Mouse (Mus musculus) intestine, embryonic 14.5 days (tissue): ENCODE measurements around the gene Hip1r. TPM values are rescaled to one million over a fixed set of nuclear protein-coding genes. Genes with fewer than 3 reads are reported as not detected.
A peak's percentile ranks its signal among the peaks of the same experiment; 100 is the strongest.

Experiments
- ATAC-seq: fragments of 200-750 bp; cut with Nextera tagmentation; replicated peaks from 2 replicates; pipeline ENCODE4 v1.8.0; 2017; ENCODE audit warnings: low read depth, moderate number of reproducible peaks, moderate TSS enrichment, moderate library complexity; ENCODE audit not compliant: low FRiP score, low TSS enrichment
- DNase-seq: peaks from one replicate; pipeline ENCODE4 v3.0.0-alpha.2; 2018; ENCODE audit warnings: low spot score
- H3K27ac ChIP-seq: fragments of 300-500 bp; sonication (generic); 2 replicates; pipeline ENCODE4 v1.5.1; 2014; ENCODE audit warnings: low read depth, mild to moderate bottlenecking, control low read depth
- H3K27me3 ChIP-seq: fragments of 300-500 bp; sonication (generic); replicated peaks from 2 replicates; pipeline ENCODE4 v1.6.1; 2014; ENCODE audit warnings: low read length, control low read depth; ENCODE audit not compliant: control insufficient read depth, insufficient read depth
- H3K36me3 ChIP-seq: fragments of 300-500 bp; sonication (generic); 2 replicates; pipeline ENCODE4 v1.6.1; 2014; ENCODE audit warnings: low read length, control low read depth; ENCODE audit not compliant: control insufficient read depth, insufficient read depth
- H3K4me1 ChIP-seq: fragments of 300-500 bp; sonication (generic); replicated peaks from 2 replicates; pipeline ENCODE4 v1.6.1; 2014; ENCODE audit warnings: low read length, control low read depth, mixed read lengths; ENCODE audit not compliant: control insufficient read depth, insufficient read depth
- H3K4me2 ChIP-seq: fragments of 300-500 bp; sonication (generic); 2 replicates; pipeline ENCODE4 v1.6.1; 2014; ENCODE audit warnings: low read length
- H3K4me3 ChIP-seq: fragments of 300-500 bp; sonication (generic); 2 replicates; pipeline ENCODE4 v1.5.1; 2014; ENCODE audit warnings: low read depth, low read length, control low read depth, mixed read lengths
- H3K9ac ChIP-seq: fragments of 300-500 bp; sonication (generic); 2 replicates; pipeline ENCODE4 v1.6.1; 2014; ENCODE audit warnings: mild to moderate bottlenecking, low read length
- H3K9me3 ChIP-seq: fragments of 300-500 bp; sonication (generic); 2 replicates; pipeline ENCODE4 v1.6.1; 2016; ENCODE audit warnings: low read length, control low read depth; ENCODE audit not compliant: control insufficient read depth
- WGBS: fragments of 180-500 bp; shearing (Covaris S2); extraction: QIAGEN DNeasy Blood & Tissue Kit; methylation state at CpG from one replicate; pipeline ENCODE4 v1.1.7; 2014; 5-methylcytosine and 5-hydroxymethylcytosine counted together
- polyA plus RNA-seq: library from polyadenylated mRNA; unstranded; fragments of >200 nt; fragmentation: Nextera tagmentation; extraction: Ambion mirVana; gene quantifications from 2 replicates; pipeline ENCODE4 v1.2.1, GENCODE M21; 2014

The Hip1r gene
- polyA plus RNA-seq, 1 experiment from 2014 or later: 17.5 TPM

DNA sequence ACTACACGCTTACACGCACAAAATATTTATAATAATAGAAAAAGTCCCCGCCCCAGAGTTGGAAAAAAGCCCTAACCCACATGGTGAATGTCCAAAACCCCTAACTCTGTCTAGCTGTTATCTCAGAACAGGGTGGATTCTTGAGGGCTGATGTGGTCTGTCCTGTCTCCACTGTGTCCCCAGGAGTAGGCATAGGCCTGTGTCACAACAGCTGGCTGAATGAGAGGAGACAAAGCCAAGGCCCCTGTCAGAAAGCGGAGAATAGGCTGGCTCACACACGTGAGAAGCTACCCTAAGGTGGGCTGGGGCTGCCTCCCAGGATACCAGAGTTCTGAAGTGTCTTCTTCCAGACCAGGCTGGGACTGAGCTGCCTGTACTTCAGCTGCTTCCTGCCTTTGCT is 4.7 kb downstream of the Hip1r start:
- Histone ChIP-seq H3K4me2 (0 out of 2 replicates have a peak overlapping the region, but pooled peaks have one; percentile 11), H3K4me3 (no peak overlapping the region), H3K27me3 (peaks cover 17% of the 10 kb centered on the region), H3K4me1 (no peaks in the 10 kb centered on the region; the same call in 1 of the 2 replicates), H3K36me3 (no peaks in the 10 kb centered on the region), H3K27ac (no peak overlapping the region; the same call in 1 of the 2 replicates), H3K9me3 (no peaks in the 10 kb centered on the region), H3K9ac (no peak overlapping the region)
- ATAC-seq: no peak
- no peak for DNase-seq
- WGBS: 77% methylated on average over 5 of the region's 5 CpGs

- WGBS: 74% methylated on average over 18 of the region's 18 CpGs
- no peak for DNase-seq
- Histone ChIP-seq H3K36me3 (no peaks in the 10 kb centered on the region), H3K9me3 (no peaks in the 10 kb centered on the region), H3K9ac (no peak overlapping the region), H3K4me1 (no peaks in the 10 kb centered on the region; the same call in 1 of the 2 replicates), H3K27me3 (peaks cover 11% of the 10 kb centered on the region), H3K4me3 (no peak overlapping the region), H3K4me2 (no peak overlapping the region), H3K27ac (no peak overlapping the region)
- no peak for ATAC-seq
These were observed 6.0 kb downstream of the Hip1r start for GRCm38 (mm10) chr5:123979221-123979979.

- 61% methylated on average over 4 of the region's 4 CpGs for WGBS
- no peak for ATAC-seq
These were observed 6.5 kb downstream of the Hip1r start for GRCm38 (mm10) chr5:123979980-123980369.

GRCm38 (mm10) chr5:123980521-123981249 is 7.3 kb downstream of the Hip1r start:
- Histone ChIP-seq H3K27me3 (no peaks in the 10 kb centered on the region), H3K4me1 (no peaks in the 10 kb centered on the region; the same call in 1 of the 2 replicates), H3K4me3 (no peak overlapping the region), H3K27ac (no peak overlapping the region), H3K9me3 (no peaks in the 10 kb centered on the region), H3K9ac (no peak overlapping the region), H3K4me2 (no peak overlapping the region), H3K36me3 (no peaks in the 10 kb centered on the region)
- 74% methylated on average over 9 of the region's 9 CpGs for WGBS
- DNase-seq: no peak
- no peak for ATAC-seq

More at GRCm38 (mm10) chr5:123979980-123980369, 6.5 kb downstream of the Hip1r start:
- Histone ChIP-seq H3K9ac (no peak overlapping the region), H3K4me2 (no peak overlapping the region), H3K4me1 (no peaks in the 10 kb centered on the region; the same call in 1 of the 2 replicates), H3K36me3 (no peaks in the 10 kb centered on the region), H3K4me3 (no peak overlapping the region), H3K27me3 (peaks cover 6% of the 10 kb centered on the region), H3K9me3 (no peaks in the 10 kb centered on the region), H3K27ac (no peak overlapping the region)
- DNase-seq: no peak

DNA sequence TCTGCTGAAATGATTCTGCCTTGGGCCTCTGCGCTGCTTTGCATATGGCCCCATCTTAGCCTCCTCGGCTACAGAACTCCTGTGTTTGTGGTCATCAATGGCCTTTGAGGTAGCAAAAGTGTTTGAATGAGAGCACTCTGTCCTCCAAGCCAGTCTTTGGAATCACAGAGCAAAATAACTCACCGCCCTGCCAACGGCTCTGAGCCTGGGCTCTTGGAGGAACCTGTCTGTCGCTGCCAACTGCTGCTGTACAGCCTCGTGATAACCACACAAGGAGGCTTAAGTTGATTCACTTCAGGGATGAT is 7.8 kb downstream of the Hip1r start:
- H3K4me3 ChIP-seq: no peak overlapping the region
- H3K9ac ChIP-seq: no peak overlapping the region
- no peak overlapping the region for H3K4me2 ChIP-seq
- H3K36me3 ChIP-seq: no peaks in the 10 kb centered on the region
- WGBS: 78% methylated on average over 6 of the region's 6 CpGs
- H3K27ac ChIP-seq: no peak overlapping the region
- no peak for ATAC-seq
- H3K27me3 ChIP-seq: no peaks in the 10 kb centered on the region
- no peaks in the 10 kb centered on the region; the same call in 1 of the 2 replicates for H3K4me1 ChIP-seq
- DNase-seq: no peak
- no peaks in the 10 kb centered on the region for H3K9me3 ChIP-seq

DNA sequence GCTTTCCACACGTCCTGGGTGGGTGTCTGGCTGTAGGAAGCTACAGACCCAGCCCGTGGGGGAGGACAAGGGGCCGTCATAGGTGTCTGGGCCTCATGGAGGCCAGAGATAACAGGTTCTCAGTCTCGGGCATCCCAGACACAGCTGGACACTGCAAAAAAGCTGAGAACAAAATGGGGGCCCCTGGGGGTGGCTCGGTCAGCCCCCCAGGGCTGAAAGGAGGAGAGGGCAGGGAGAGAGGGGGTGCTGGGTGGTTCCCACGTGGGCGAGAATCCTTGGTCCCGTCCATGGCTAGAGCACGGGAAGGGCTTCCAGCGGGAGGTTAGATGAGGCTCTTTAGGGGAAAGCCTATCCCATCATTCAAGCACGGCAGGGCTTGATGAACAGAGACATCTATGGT is 9.4 kb downstream of the Hip1r start:
- Histone ChIP-seq H3K9ac (no peak overlapping the region), H3K4me2 (no peak overlapping the region), H3K4me1 (no peaks in the 10 kb centered on the region; the same call in 1 of the 2 replicates), H3K27me3 (no peaks in the 10 kb centered on the region), H3K4me3 (no peak overlapping the region), H3K9me3 (no peaks in the 10 kb centered on the region), H3K36me3 (no peaks in the 10 kb centered on the region), H3K27ac (no peak overlapping the region)
- ATAC-seq (no peak), DNase-seq (no peak)
- WGBS: 76% methylated on average over 11 of the region's 11 CpGs

- H3K4me2 ChIP-seq: no peak overlapping the region
- H3K27me3 ChIP-seq: no peaks in the 10 kb centered on the region
- WGBS: 65% methylated on average over 9 of the region's 9 CpGs
- H3K9ac ChIP-seq: no peak overlapping the region
- ATAC-seq (no peak), DNase-seq (no peak)
- H3K9me3 ChIP-seq: no peaks in the 10 kb centered on the region
- H3K36me3 ChIP-seq: no peaks in the 10 kb centered on the region
- H3K27ac ChIP-seq: no peak overlapping the region
- no peak overlapping the region for H3K4me3 ChIP-seq
- no peaks in the 10 kb centered on the region; the same call in 1 of the 2 replicates for H3K4me1 ChIP-seq
These were observed 12.0 kb downstream of the Hip1r start for GRCm38 (mm10) chr5:123985434-123985833.

GRCm38 (mm10) chr5:123986925-123987324 is 13.5 kb downstream of the Hip1r start:
- DNase-seq: no peak
- 14% methylated on average over 2 of the region's 2 CpGs for WGBS
- ATAC-seq: peak; percentile 65; the same call in 1 of the 2 replicates
- no peaks in the 10 kb centered on the region for H3K9me3 ChIP-seq
- no peaks in the 10 kb centered on the region for H3K36me3 ChIP-seq
- H3K9ac ChIP-seq: no peak overlapping the region
- H3K4me1 ChIP-seq: no peaks in the 10 kb centered on the region
- no peaks in the 10 kb centered on the region for H3K27me3 ChIP-seq
- H3K4me2 ChIP-seq: no peak overlapping the region
- H3K4me3 ChIP-seq: no peak overlapping the region
- H3K27ac ChIP-seq: peak overlapping the region; percentile 41; the same call in 1 of the 2 replicates
